Mouse (Mus musculus): ENCODE results near the gene Cntn3. TPM values are rescaled to one million over a fixed set of nuclear protein-coding genes. Genes with fewer than 3 reads are reported as not detected.
"Not testable (repeated sequence)": the region's sequence is repeated elsewhere in the genome, so short reads cannot be mapped to it uniquely, and the experiment has no call there.

Gene Cntn3
- polyA plus RNA-seq (2012; rRNA removed): not detected in 2 replicates

DNA sequence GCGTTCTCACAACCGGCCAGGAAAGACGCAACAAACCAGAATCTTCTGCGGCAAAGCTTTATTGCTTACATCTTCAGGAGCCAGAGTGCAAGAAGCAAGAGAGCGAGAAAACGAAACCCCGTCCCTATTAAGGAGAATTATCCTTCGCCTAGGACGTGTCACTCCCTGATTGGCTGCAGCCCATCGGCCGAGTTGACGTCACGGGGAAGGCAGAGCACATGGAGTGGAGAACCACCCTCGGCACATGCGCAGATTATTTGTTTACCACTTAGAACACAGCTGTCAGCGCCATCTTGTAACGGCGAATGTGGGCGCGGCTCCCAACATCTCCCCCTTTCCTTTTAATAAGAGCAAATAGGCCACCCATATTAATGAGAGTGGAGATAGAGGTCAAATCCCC, at the start of gene Cntn3:
Gene Cntn3, minus strand, starts transcription at position 101 of the 400 bp plus-strand sequence.
- DNase-seq; H3K4me3 ChIP-seq (replicated peaks; ENCODE audit: extremely low read depth, low read depth, low read length); H3K4me1 ChIP-seq (ENCODE audit: control insufficient read depth, insufficient read depth, low read length): not testable (repeated sequence)
- 96% methylated on average over 4 of the region's 20 CpGs for WGBS

DNA sequence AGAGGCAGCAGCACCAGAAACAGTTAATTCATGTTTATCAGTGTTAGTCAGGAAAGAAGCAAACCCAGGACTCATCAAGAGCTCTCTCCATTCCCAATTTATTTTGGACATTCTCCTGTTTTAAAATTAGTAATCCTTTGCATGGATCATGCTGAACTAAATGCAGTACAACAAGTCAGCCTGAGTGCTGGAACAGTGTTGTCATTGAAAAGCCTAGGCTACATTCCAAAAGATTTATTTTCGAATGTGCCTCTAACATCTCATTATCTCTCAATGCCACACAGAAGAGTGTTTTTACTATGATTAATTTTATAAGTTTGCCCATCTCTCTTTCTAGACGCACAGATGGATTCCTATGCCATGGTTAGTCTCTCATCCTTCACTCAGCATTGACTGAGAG, 27.9 kb upstream of the Cntn3 start:
- TF ChIP-seq CTCF (IDR thresholded peaks at IDR 0.05; ENCODE audit: insufficient read depth, low read length): no peak
- TF ChIP-seq POLR2A (IDR thresholded peaks at IDR 0.05; ENCODE audit: borderline replicate concordance, extremely low read depth, low read depth, low read length): no peak
- 52% methylated on average over 2 of the region's 2 CpGs for WGBS
- Histone ChIP-seq H3K4me1 (ENCODE audit: control insufficient read depth, insufficient read depth, low read length) (no peaks in the 10 kb centered on the region), H3K4me3 (replicated peaks; ENCODE audit: extremely low read depth, low read depth, low read length) (no peak overlapping the region)
- DNase-seq: no peak

DNA sequence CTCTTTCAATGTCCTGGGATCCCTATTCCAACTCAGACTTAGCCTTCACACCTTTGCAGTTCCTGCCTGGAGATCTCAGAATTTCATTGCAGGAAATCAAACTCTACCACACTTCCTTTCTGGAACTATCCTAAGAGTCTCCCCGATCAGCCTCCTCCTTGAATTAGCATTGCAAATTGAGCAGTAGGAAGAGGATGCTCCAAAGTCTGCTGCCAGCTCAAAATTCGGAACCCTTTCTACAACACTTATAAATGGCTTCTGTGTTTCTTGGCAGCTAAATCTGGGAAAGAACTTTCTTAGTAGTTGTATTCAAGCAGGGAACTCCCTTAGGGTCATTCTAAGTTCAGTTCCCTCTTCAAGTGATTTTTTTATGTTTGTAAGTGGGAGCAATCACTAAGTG, 24.9 kb upstream of the Cntn3 start:
- no peak for TF ChIP-seq POLR2A (IDR thresholded peaks at IDR 0.05; ENCODE audit: borderline replicate concordance, extremely low read depth, low read depth, low read length)
- no peak for TF ChIP-seq CTCF (IDR thresholded peaks at IDR 0.05; ENCODE audit: insufficient read depth, low read length)
- no peak overlapping the region for H3K4me3 ChIP-seq (replicated peaks; ENCODE audit: extremely low read depth, low read depth, low read length)
- no peak for DNase-seq
- no peaks in the 10 kb centered on the region for H3K4me1 ChIP-seq (ENCODE audit: control insufficient read depth, insufficient read depth, low read length)
- 44% methylated on average over 2 of the region's 2 CpGs for WGBS

DNA sequence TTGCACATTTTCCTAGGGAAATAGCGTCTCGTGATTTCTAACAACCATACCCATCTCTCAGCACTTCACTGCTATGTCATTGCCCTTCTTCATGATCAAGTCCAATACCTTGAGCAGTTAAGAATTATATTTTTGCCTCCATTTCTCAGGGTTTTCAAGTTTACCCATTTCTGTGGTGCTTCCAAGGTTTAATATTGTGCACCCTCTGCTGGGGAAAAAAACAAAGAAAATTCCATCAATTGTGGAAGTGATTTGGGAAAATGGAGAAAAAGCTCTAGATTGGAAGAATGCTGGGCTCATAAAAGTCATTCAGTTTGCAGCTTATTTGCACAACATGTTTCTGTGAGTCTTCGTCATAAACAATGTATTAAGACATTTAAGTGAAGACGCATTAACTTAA, 17.2 kb upstream of the Cntn3 start:
- DNase-seq: no peak
- TF ChIP-seq POLR2A (IDR thresholded peaks at IDR 0.05; ENCODE audit: borderline replicate concordance, extremely low read depth, low read depth, low read length) (no peak), CTCF (IDR thresholded peaks at IDR 0.05; ENCODE audit: insufficient read depth, low read length) (no peak)
- 89% methylated on average over 4 of the region's 4 CpGs for WGBS

DNA sequence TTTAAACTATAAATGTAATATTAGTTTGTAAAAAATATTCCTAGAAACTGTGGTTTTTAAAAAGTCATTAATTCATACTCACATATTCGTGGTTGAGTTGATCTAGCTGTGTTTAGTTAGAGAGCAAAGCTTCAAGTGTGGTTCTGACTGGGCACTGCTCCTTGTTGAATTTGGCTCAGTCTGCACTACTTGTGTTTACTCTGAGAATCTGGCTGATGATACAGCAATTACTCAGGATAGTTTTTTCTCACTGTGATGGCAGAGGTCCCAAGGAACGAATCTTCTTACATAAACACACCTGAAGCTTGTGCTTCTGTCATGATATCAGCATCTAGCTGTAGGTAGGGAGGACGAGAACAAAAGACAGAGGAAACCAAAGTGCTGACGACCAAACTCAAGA, 16.4 kb upstream of the Cntn3 start:
- WGBS: 24% methylated on average over 4 of the region's 4 CpGs
- Histone ChIP-seq H3K4me1 (ENCODE audit: control insufficient read depth, insufficient read depth, low read length) (no peaks in the 10 kb centered on the region), H3K4me3 (replicated peaks; ENCODE audit: extremely low read depth, low read depth, low read length) (no peak overlapping the region)
- TF ChIP-seq CTCF (IDR thresholded peaks at IDR 0.05; ENCODE audit: insufficient read depth, low read length) (no peak), POLR2A (IDR thresholded peaks at IDR 0.05; ENCODE audit: borderline replicate concordance, extremely low read depth, low read depth, low read length) (no peak)
- no peak for DNase-seq

More for the DNA sequence above, 17.2 kb upstream of the Cntn3 start:
- no peaks in the 10 kb centered on the region for H3K4me1 ChIP-seq (ENCODE audit: control insufficient read depth, insufficient read depth, low read length)
- no peak overlapping the region for H3K4me3 ChIP-seq (replicated peaks; ENCODE audit: extremely low read depth, low read depth, low read length)

DNA sequence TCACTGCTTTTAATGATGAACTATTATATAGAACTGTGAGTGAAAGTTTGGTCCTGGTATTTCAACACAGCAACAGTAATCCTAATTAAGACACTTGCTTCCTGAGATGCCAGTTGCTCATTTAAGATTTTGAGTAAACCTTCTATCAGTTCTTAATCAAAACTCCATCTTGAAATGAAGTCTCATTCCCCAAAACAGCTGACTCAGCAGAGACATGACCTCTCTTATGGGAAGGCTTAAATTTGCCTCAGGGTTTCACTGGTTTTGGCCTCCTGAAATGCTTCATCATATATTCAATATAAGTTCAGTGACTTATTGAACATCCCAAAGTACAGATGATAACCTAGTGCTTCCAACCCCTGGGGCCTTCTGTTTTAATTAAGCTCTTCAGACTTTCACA, 13.2 kb upstream of the Cntn3 start:
- no peak for DNase-seq
- TF ChIP-seq POLR2A (IDR thresholded peaks at IDR 0.05; ENCODE audit: borderline replicate concordance, extremely low read depth, low read depth, low read length) (no peak), CTCF (IDR thresholded peaks at IDR 0.05; ENCODE audit: insufficient read depth, low read length) (no peak)
- Histone ChIP-seq H3K4me1 (ENCODE audit: control insufficient read depth, insufficient read depth, low read length) (no peaks in the 10 kb centered on the region), H3K4me3 (replicated peaks; ENCODE audit: extremely low read depth, low read depth, low read length) (no peak overlapping the region)

DNA sequence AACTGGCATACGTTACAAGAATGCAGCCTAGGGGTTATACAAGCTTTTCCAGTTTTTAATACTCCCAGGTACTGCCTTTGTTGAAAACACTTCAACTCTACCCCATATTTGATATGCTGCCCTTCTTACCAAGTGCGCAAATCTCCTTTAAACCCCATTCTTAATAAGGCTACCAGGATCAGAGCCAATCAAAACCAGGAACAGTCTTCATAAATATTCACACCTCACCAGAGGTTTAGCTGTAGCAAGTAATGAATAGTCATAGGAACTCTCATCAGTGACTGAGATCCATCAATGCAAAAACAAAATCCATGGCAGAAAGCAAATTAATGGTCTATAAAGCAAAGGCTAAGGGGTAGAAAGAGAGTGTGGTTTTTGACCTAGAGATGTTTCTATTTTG, 10.7 kb upstream of the Cntn3 start:
- no peak for TF ChIP-seq CTCF (IDR thresholded peaks at IDR 0.05; ENCODE audit: insufficient read depth, low read length)
- TF ChIP-seq POLR2A (IDR thresholded peaks at IDR 0.05; ENCODE audit: borderline replicate concordance, extremely low read depth, low read depth, low read length): no peak
- no peak for DNase-seq
- WGBS: 63% methylated on average over 2 of the region's 2 CpGs
- H3K4me3 ChIP-seq (replicated peaks; ENCODE audit: extremely low read depth, low read depth, low read length): no peak overlapping the region
- no peaks in the 10 kb centered on the region for H3K4me1 ChIP-seq (ENCODE audit: control insufficient read depth, insufficient read depth, low read length)

DNA sequence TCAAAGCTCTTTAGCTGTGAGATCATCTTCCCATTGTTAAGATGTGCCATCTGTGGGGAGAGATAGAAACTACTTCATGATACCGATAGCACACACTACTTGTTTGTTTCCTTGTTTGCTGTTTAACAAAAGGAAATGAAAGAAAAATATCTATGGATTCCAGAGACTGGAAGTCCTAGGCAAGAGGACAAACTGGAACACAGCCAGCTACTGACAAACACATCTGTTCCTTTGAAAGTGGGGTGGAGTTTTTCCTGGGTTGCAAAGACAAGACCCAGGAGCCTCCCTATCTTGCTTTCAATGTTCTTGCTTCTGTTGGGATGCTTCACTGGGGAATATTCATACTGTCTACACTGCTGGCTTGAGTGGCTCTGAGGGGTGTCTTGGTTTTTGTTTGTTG, 5.4 kb downstream of the Cntn3 start:
- Histone ChIP-seq H3K4me1 (ENCODE audit: control insufficient read depth, insufficient read depth, low read length) (no peaks in the 10 kb centered on the region), H3K4me3 (replicated peaks; ENCODE audit: extremely low read depth, low read depth, low read length) (no peak overlapping the region)
- no peak for DNase-seq
- 42% methylated on average over 1 of the region's 1 CpGs for WGBS
- no peak for TF ChIP-seq CTCF (IDR thresholded peaks at IDR 0.05; ENCODE audit: insufficient read depth, low read length)
- TF ChIP-seq POLR2A (IDR thresholded peaks at IDR 0.05; ENCODE audit: borderline replicate concordance, extremely low read depth, low read depth, low read length): no peak

DNA sequence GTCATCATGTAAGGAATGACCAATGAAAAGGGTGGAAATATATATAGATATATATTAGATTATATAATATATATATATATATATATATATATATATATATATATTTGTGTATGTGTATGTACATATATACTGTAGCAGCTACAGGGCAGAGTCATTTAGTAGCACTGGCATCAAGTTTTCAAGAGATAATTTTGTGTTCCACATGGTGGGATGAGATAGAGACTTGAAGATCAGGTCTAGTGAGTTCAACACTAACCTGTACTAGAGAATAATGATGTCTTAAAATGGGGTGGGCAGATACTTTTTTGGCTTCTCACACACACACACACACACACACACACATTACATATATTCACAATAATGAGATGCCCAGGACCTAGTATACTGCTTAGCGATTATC, 7.7 kb downstream of the Cntn3 start:
- H3K4me3 ChIP-seq (replicated peaks; ENCODE audit: extremely low read depth, low read depth, low read length): no peak overlapping the region
- WGBS: 91% methylated on average over 1 of the region's 1 CpGs
- DNase-seq: no peak
- no peaks in the 10 kb centered on the region for H3K4me1 ChIP-seq (ENCODE audit: control insufficient read depth, insufficient read depth, low read length)
- TF ChIP-seq POLR2A (IDR thresholded peaks at IDR 0.05; ENCODE audit: borderline replicate concordance, extremely low read depth, low read depth, low read length) (no peak), CTCF (IDR thresholded peaks at IDR 0.05; ENCODE audit: insufficient read depth, low read length) (no peak)

DNA sequence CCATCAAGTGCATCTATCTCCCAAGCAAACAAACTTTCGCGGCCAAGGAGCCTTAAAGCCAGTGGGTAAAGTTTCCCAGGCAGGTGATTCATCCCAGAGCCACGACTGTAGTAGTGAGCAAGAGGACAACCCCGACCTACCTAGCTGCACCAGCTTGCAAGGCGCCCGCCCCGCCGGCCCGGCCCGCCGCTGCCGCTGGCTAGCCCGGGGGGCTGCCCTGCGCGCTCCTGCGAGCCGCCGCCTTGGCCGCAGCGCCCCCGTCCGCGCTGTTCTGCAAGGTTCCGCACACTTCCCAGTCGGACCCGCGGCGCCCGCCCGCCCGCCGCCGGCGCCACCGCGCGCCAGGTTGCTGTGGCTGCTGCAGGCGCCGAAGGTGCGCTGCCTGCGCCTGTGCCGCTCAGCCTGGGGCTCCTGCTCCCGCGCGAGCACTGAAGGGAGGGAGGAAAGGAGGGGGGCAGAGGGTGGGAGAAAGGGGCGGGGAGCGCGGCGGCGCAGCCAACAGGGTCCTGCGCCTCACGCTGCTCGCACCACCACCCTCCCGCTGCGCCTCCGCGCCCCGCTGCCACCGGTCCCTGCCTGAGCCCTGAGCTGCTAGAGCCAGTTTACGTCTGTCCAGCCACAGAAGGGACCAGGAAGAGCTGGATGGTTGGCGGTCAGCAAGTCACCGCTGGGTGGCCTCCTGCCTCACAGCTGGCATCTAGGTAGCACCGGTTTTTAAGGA, 8.7 kb downstream of the Cntn3 start:
- no peak for TF ChIP-seq POLR2A (IDR thresholded peaks at IDR 0.05; ENCODE audit: borderline replicate concordance, extremely low read depth, low read depth, low read length)
- TF ChIP-seq CTCF (IDR thresholded peaks at IDR 0.05; ENCODE audit: insufficient read depth, low read length): no peak
- no peak overlapping the region for H3K4me3 ChIP-seq (replicated peaks; ENCODE audit: extremely low read depth, low read depth, low read length)
- DNase-seq: no peak
- no peaks in the 10 kb centered on the region for H3K4me1 ChIP-seq (ENCODE audit: control insufficient read depth, insufficient read depth, low read length)
- WGBS: 1% methylated on average over 63 of the region's 63 CpGs

Data from lung, adult 2 months (tissue).